Mouse (Mus musculus): Measurements from ENCODE around the gene Snx30.

GRCm38 (mm10) chr4:59925082-59925481 is 119.4 kb downstream of the Snx30 start:
- TF ChIP-seq CTCF (IDR thresholded peaks at IDR 0.05; ENCODE audit: low read depth) (no peak), EP300 (optimal IDR thresholded peaks at IDR 0.05) (no peak)
